12 mouse cellular contexts compared by ENCODE assay signal in the genomic region with DNA sequence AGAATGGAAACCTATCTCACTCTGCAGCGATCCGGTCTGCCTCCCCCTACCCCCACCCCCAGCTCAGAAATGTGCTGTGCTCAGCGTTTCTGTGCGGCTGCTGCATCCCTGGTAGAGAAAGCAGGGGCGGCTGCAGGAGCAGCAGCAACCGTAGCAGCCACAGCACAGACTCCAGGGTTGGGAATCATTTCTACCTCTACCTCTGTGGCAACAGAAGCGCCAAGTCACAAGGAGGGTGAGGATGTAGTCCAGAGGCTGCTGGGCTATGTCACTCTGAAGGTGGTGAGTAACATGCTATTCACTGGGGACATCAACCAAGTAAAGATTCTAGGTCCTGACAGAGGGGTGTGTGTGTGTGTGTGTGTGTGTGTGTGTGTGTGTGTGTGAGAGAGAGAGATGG.
DNase-seq lines count a peak whose midpoint lies in the region; ATAC-seq lines count a peak whose summit lies in the region.
"Had no signal": no experiment of that assay in that cellular context is flagged by ENCODE, and none has a peak within 500 bp of the region (broad histone marks: within the 10 kb centered on the region; RNA-seq: fewer than 3 reads in every experiment).

No protein-coding gene starts in this region.

- peak; percentile 74 for ATAC-seq in hindbrain, embryonic 13.5 days (ENCODE audit: low FRiP score)
- peak; percentile 86 for ATAC-seq in neural tube, embryonic 14.5 days (ENCODE audit: low read depth)
- ATAC-seq in intestine, embryonic 15.5 days, result no peak
- no peak for ATAC-seq in megakaryocyte-erythroid progenitor cell, adult 5-6 weeks (replicated peaks; ENCODE audit: low FRiP score, low TSS enrichment, poor library complexity, severe bottlenecking)

- H3K27ac ChIP-seq in hindbrain, embryonic 13.5 days, result peak overlapping the region; percentile 95
- H3K27ac ChIP-seq in neural tube, embryonic 14.5 days (ENCODE audit: low read depth, low read length), result peak overlapping the region; percentile 94
- no peak overlapping the region for H3K27ac ChIP-seq in intestine, embryonic 15.5 days
- H3K27ac ChIP-seq: heart, adult 2 months; limb, embryonic 12.5 days had no signal

- no peaks in the 10 kb centered on the region for H3K36me3 ChIP-seq in hindbrain, embryonic 13.5 days
- H3K36me3 ChIP-seq in neural tube, embryonic 14.5 days (ENCODE audit: control insufficient read depth, insufficient read depth, low read length), result no peaks in the 10 kb centered on the region
- H3K36me3 ChIP-seq in intestine, embryonic 15.5 days, result no peaks in the 10 kb centered on the region
- H3K36me3 ChIP-seq: limb, embryonic 12.5 days had no signal

- H3K4me1 ChIP-seq in hindbrain, embryonic 13.5 days (replicated peaks), result peaks cover 38% of the 10 kb centered on the region
- H3K4me1 ChIP-seq in neural tube, embryonic 14.5 days (ENCODE audit: control insufficient read depth, insufficient read depth, low read length), result peaks cover 4% of the 10 kb centered on the region; the same call in 1 of the 2 replicates
- H3K4me1 ChIP-seq in intestine, embryonic 15.5 days (replicated peaks), result no peaks in the 10 kb centered on the region
- H3K4me1 ChIP-seq: limb, embryonic 12.5 days had no signal

- peak overlapping the region; percentile 62 for H3K4me2 ChIP-seq in hindbrain, embryonic 13.5 days
- peak overlapping the region; percentile 50 for H3K4me2 ChIP-seq in neural tube, embryonic 14.5 days (ENCODE audit: low read depth, low read length)
- no peak overlapping the region for H3K4me2 ChIP-seq in intestine, embryonic 15.5 days (replicated peaks)
- H3K4me2 ChIP-seq: limb, embryonic 12.5 days had no signal

- peak overlapping the region; percentile 42 for H3K4me3 ChIP-seq in hindbrain, embryonic 13.5 days
- H3K4me3 ChIP-seq in neural tube, embryonic 14.5 days (ENCODE audit: low read depth, low read length), result peak overlapping the region; percentile 37
- H3K4me3 ChIP-seq in intestine, embryonic 15.5 days (replicated peaks), result no peak overlapping the region
- H3K4me3 ChIP-seq: heart, adult 2 months; limb, embryonic 12.5 days had no signal

- intact Hi-C loops in left cerebral cortex, postnatal 25 days (cut with DNase I), result loop anchor here (5.0 kb wide), 1 partner anchor 447 kb away; no protein-coding TSS in a partner anchor

- no peaks in the 10 kb centered on the region for H3K9me3 ChIP-seq in hindbrain, embryonic 13.5 days
- no peaks in the 10 kb centered on the region for H3K9me3 ChIP-seq in neural tube, embryonic 14.5 days (ENCODE audit: control insufficient read depth, low read length)
- no peaks in the 10 kb centered on the region for H3K9me3 ChIP-seq in intestine, embryonic 15.5 days
- H3K9me3 ChIP-seq: limb, embryonic 12.5 days had no signal

- peak; percentile 51 to 72 for DNase-seq in left cerebral cortex, postnatal 25 days (ENCODE audit: low spot score in 2 of 2)
- no peak for DNase-seq in left cerebral cortex, adult 11 months (ENCODE audit: low spot score)
- DNase-seq in cerebellum, postnatal 10 days, result peak; percentile 46 to 49
- DNase-seq in adipocyte (ENCODE audit: low spot score), result no peak
- DNase-seq: heart, adult 2 months; kidney, postnatal 10 days; thymus, postnatal 36 days had no signal

- H3K9ac ChIP-seq in hindbrain, embryonic 13.5 days, result peak overlapping the region; percentile 77
- H3K9ac ChIP-seq in neural tube, embryonic 14.5 days (replicated peaks; ENCODE audit: low read depth, low read length), result peak overlapping the region; percentile 60
- H3K9ac ChIP-seq in intestine, embryonic 15.5 days, result no peak overlapping the region
- H3K9ac ChIP-seq: limb, embryonic 12.5 days had no signal

- no peaks in the 10 kb centered on the region for H3K27me3 ChIP-seq in hindbrain, embryonic 13.5 days
- no peaks in the 10 kb centered on the region for H3K27me3 ChIP-seq in neural tube, embryonic 14.5 days (ENCODE audit: control insufficient read depth, insufficient read depth, low read length)
- 0 out of 2 replicates have a peak, but pooled peaks cover 3% of the 10 kb centered on the region for H3K27me3 ChIP-seq in intestine, embryonic 15.5 days (replicated peaks)

- WGBS in hindbrain, embryonic 13.5 days, result 40% methylated on average over 7 of the region's 7 CpGs
- 19% methylated on average over 7 of the region's 7 CpGs for WGBS in neural tube, embryonic 14.5 days
- 55% methylated on average over 7 of the region's 7 CpGs for WGBS in intestine, embryonic 15.5 days

Comparison
In these comparisons a context has a peak if more than half of its experiments do, and no peak if none do; other contexts are left out.
1. DNase-seq: peak in left cerebral cortex, postnatal 25 days (2 of 2) and cerebellum, postnatal 10 days (2 of 2); none in left cerebral cortex, adult 11 months (single experiment) and adipocyte (single experiment).
2. ATAC-seq: peak in hindbrain, embryonic 13.5 days (single experiment) and neural tube, embryonic 14.5 days (single experiment); none in intestine, embryonic 15.5 days (single experiment) and megakaryocyte-erythroid progenitor cell, adult 5-6 weeks (single experiment).